Mouse (Mus musculus): ENCODE results near the gene Pde4a. TPM values are rescaled to one million over a fixed set of nuclear protein-coding genes. Genes with fewer than 3 reads are reported as not detected.
"Not testable (repeated sequence)": the region's sequence is repeated elsewhere in the genome, so short reads cannot be mapped to it uniquely, and the experiment has no call there.

Gene Pde4a
- polyA plus RNA-seq, 1 experiment from 2014 or later, result 17.3 TPM

DNA sequence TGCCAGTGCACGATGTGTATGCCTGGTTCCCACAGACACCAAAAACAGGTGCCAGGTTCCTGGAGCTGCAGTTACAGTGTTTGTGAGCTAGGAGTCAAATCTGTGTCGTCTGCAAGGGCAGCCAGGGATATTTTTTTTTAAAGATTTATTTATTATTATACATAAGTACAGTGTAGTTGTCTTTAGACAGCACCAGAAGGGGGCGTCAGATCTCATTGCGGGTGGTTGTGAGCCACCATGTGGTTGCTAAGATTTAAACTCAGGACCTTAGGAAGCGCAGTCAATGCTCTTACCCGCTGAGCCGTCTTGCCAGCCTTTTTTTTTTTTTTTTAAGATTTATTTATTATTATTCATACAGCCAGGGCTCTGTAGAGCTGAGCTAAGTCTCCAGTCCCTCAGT is 24.4 kb downstream of the Pde4a start:
- Histone ChIP-seq H3K36me3 (ENCODE audit: control insufficient read depth, insufficient read depth, low read length) (no peaks in the 10 kb centered on the region), H3K9me3 (replicated peaks; ENCODE audit: control insufficient read depth, low read length) (no peaks in the 10 kb centered on the region), H3K4me2 (ENCODE audit: low read length) (no peak overlapping the region), H3K4me3 (ENCODE audit: low read depth, low read length) (no peak overlapping the region), H3K27me3 (replicated peaks; ENCODE audit: control insufficient read depth, insufficient read depth, low read length) (no peaks in the 10 kb centered on the region), H3K9ac (ENCODE audit: low read length) (no peak overlapping the region), H3K27ac (ENCODE audit: low read depth, low read length) (no peak overlapping the region), H3K4me1 (ENCODE audit: control insufficient read depth, insufficient read depth, low read length) (no peaks in the 10 kb centered on the region)
- ATAC-seq (no peak), DNase-seq (ENCODE audit: low spot score) (no peak)
- 41% methylated on average over 7 of the region's 7 CpGs for WGBS

DNA sequence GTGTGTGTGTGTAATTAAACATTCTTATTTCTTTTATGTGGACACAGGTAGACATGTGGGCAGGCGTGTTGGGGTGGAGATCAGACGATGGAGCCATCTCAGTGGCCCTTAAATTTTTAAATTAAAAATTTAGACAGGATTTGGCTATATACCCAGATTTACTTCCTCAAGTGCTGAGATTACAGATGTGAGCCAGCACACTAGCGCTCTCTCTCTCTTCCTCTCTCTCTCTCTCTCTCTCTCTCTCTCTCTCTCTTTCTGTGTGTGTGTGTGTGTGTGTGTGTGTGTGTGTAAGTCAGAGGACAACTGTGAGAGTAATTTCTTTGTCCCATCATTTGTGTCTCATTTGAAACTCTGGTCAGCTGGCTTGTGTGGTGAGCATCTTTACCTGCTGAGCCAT is 25.2 kb downstream of the Pde4a start:
- H3K9ac ChIP-seq (ENCODE audit: low read length), result no peak overlapping the region
- no peak overlapping the region for H3K4me3 ChIP-seq (ENCODE audit: low read depth, low read length)
- WGBS, result 65% methylated on average over 3 of the region's 3 CpGs

GRCm38 (mm10) chr9:21193786-21194185 is 28.3 kb downstream of the Pde4a start:
- H3K9ac ChIP-seq (ENCODE audit: low read length), result no peak overlapping the region
- no peak overlapping the region for H3K27ac ChIP-seq (ENCODE audit: low read depth, low read length)
- no peak overlapping the region for H3K4me2 ChIP-seq (ENCODE audit: low read length)
- no peaks in the 10 kb centered on the region for H3K36me3 ChIP-seq (ENCODE audit: control insufficient read depth, insufficient read depth, low read length)
- no peaks in the 10 kb centered on the region for H3K27me3 ChIP-seq (replicated peaks; ENCODE audit: control insufficient read depth, insufficient read depth, low read length)
- 77% methylated on average over 3 of the region's 3 CpGs for WGBS
- peaks cover 16% of the 10 kb centered on the region; the same call in 1 of the 2 replicates for H3K4me1 ChIP-seq (ENCODE audit: control insufficient read depth, insufficient read depth, low read length)
- no peak for ATAC-seq
- H3K4me3 ChIP-seq (ENCODE audit: low read depth, low read length), result no peak overlapping the region
- no peak for DNase-seq (ENCODE audit: low spot score)
- H3K9me3 ChIP-seq (replicated peaks; ENCODE audit: control insufficient read depth, low read length), result no peaks in the 10 kb centered on the region

More for the DNA sequence above, 25.2 kb downstream of the Pde4a start:
- Histone ChIP-seq H3K27ac (ENCODE audit: low read depth, low read length) (no peak overlapping the region), H3K36me3 (ENCODE audit: control insufficient read depth, insufficient read depth, low read length) (no peaks in the 10 kb centered on the region), H3K4me1 (ENCODE audit: control insufficient read depth, insufficient read depth, low read length) (no peaks in the 10 kb centered on the region), H3K4me2 (ENCODE audit: low read length) (no peak overlapping the region), H3K9me3 (replicated peaks; ENCODE audit: control insufficient read depth, low read length) (no peaks in the 10 kb centered on the region), H3K27me3 (replicated peaks; ENCODE audit: control insufficient read depth, insufficient read depth, low read length) (no peaks in the 10 kb centered on the region)
- DNase-seq (ENCODE audit: low spot score), result no peak
- no peak for ATAC-seq

DNA sequence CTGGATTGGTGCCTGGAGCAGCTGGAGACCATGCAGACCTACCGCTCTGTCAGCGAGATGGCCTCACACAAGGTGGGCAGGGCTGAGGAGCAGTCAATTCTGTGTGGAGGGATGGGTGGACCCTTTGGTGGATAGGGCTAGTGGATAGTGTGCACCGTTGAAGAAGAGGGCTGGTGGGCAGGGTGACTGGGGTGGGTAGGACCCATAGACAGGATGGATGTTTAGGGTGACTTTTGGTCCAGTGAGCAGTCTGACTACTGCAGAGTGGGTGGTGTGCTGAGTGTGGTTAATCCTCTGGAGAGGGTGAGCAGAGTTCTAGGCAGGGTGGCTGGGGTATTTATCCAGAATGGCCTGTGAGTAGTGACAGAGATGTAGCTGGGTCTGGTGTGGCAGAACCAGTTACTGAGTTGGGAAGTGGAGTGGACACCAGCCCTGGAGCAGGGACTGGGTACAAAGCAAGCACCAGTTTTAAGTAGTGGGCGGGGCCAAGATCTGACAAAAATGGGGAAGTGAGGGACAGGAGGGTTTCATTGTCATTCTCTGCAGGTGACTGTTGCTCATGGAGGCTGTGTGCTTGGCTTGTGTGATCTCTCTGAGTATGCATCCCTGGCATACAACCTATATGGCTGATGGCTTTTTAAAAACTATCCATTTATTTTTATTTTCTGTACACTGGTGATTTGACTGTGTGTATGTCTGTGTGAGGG is 29.4 kb downstream of the Pde4a start:
- no peak for DNase-seq (ENCODE audit: low spot score)
- ATAC-seq, result no peak
- Histone ChIP-seq H3K36me3 (ENCODE audit: control insufficient read depth, insufficient read depth, low read length) (no peaks in the 10 kb centered on the region), H3K4me1 (ENCODE audit: control insufficient read depth, insufficient read depth, low read length) (peaks cover 17% of the 10 kb centered on the region; the same call in 1 of the 2 replicates), H3K9me3 (replicated peaks; ENCODE audit: control insufficient read depth, low read length) (no peaks in the 10 kb centered on the region), H3K9ac (ENCODE audit: low read length) (no peak overlapping the region), H3K27ac (ENCODE audit: low read depth, low read length) (no peak overlapping the region), H3K4me2 (ENCODE audit: low read length) (no peak overlapping the region), H3K27me3 (replicated peaks; ENCODE audit: control insufficient read depth, insufficient read depth, low read length) (no peaks in the 10 kb centered on the region), H3K4me3 (ENCODE audit: low read depth, low read length) (no peak overlapping the region)
- 77% methylated on average over 4 of the region's 4 CpGs for WGBS

DNA sequence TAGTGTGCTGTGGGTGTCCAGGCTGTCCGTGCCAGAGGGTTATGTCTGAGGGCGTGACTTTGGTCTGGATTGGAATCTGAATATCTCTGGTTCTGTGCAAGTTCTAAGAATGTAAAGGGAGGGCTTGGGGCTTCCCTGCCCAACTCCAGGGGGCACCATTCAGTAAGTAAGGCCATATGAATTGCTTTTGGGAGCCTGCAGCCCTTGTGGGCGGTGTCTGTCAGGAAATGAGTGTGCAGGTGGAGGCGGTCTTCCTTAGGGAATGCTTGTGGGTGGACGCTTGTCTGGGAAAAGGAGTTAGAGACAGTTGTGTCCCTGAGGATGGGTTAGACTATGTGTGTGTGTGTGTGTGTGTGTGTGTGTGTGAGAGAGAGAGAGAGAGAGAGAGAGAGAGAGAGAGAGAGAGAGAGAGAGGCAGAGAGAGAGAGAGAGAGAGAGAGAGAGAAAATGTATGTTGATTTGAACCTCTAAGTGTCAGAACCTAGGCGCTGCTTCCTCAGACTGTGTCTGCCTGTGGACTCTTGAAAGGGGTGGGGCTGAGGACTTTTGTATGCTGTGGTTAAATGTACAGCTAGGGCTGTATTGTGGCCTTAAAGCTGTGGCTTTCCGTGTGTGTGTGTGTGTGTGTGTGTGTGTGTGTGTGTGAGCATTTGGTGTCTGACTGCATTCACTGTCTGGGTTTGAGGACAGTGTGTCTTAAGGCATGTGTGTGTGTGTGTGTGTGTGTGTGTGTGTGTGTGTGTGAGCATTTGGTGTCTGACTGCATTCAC is 30.4 kb downstream of the Pde4a start:
- 41% methylated on average over 7 of the region's 7 CpGs for WGBS
- Histone ChIP-seq H3K4me1 (ENCODE audit: control insufficient read depth, insufficient read depth, low read length) (peaks cover 17% of the 10 kb centered on the region; the same call in 1 of the 2 replicates), H3K4me2 (ENCODE audit: low read length) (peak overlapping the region; percentile 72; the same call in 1 of the 2 replicates)
- not testable (repeated sequence) for H3K4me3 ChIP-seq (ENCODE audit: low read depth, low read length); H3K36me3 ChIP-seq (ENCODE audit: control insufficient read depth, insufficient read depth, low read length); H3K9me3 ChIP-seq (replicated peaks; ENCODE audit: control insufficient read depth, low read length); H3K27me3 ChIP-seq (replicated peaks; ENCODE audit: control insufficient read depth, insufficient read depth, low read length); H3K27ac ChIP-seq (ENCODE audit: low read depth, low read length); DNase-seq (ENCODE audit: low spot score); H3K9ac ChIP-seq (ENCODE audit: low read length)
- peak; percentile 30 for ATAC-seq

GRCm38 (mm10) chr9:21196521-21197433 is 31.3 kb downstream of the Pde4a start:
- H3K27me3 ChIP-seq (replicated peaks; ENCODE audit: control insufficient read depth, insufficient read depth, low read length), result no peaks in the 10 kb centered on the region
- ATAC-seq (peak; percentile 80), DNase-seq (ENCODE audit: low spot score) (peak; percentile 74)
- peaks cover 17% of the 10 kb centered on the region; the same call in 1 of the 2 replicates for H3K4me1 ChIP-seq (ENCODE audit: control insufficient read depth, insufficient read depth, low read length)
- H3K27ac ChIP-seq (ENCODE audit: low read depth, low read length), result peak overlapping the region; percentile 66
- H3K36me3 ChIP-seq (ENCODE audit: control insufficient read depth, insufficient read depth, low read length), result peaks cover 4% of the 10 kb centered on the region; the same call in 1 of the 2 replicates
- peak overlapping the region; percentile 74 for H3K9ac ChIP-seq (ENCODE audit: low read length)
- H3K4me3 ChIP-seq (ENCODE audit: low read depth, low read length), result peak overlapping the region; percentile 51
- H3K4me2 ChIP-seq (ENCODE audit: low read length), result peak overlapping the region; percentile 72
- WGBS, result 18% methylated on average over 18 of the region's 19 CpGs
- no peaks in the 10 kb centered on the region for H3K9me3 ChIP-seq (replicated peaks; ENCODE audit: control insufficient read depth, low read length)

DNA sequence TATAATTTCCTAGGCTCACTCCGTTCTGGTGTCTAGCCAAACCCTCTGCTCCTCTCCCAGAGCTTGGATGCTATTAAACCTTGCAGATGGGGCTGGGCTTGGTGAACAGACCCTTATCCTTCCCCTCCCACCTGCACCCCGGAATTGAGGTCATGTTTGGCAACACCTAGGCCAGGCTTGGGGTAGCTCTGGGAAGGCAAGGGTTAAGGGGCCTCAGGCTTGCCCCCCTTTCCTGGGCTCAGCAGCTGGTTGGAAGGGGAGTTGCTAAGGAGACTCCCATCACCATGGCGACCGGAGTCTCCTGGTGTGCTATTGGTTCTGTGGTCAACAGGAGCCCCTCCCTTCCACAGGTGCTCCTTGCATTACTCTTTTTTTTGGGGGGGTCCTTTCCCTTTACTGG is 32.5 kb downstream of the Pde4a start:
- H3K4me2 ChIP-seq (ENCODE audit: low read length), result peak overlapping the region; percentile 72
- no peak overlapping the region for H3K27ac ChIP-seq (ENCODE audit: low read depth, low read length)
- H3K9ac ChIP-seq (ENCODE audit: low read length), result peak overlapping the region; percentile 74
- H3K4me3 ChIP-seq (ENCODE audit: low read depth, low read length), result peak overlapping the region; percentile 51
- WGBS, result 6% methylated on average over 4 of the region's 4 CpGs
- H3K27me3 ChIP-seq (replicated peaks; ENCODE audit: control insufficient read depth, insufficient read depth, low read length), result no peaks in the 10 kb centered on the region
- peak; percentile 91 for DNase-seq (ENCODE audit: low spot score)
- peaks cover 17% of the 10 kb centered on the region; the same call in 1 of the 2 replicates for H3K4me1 ChIP-seq (ENCODE audit: control insufficient read depth, insufficient read depth, low read length)
- H3K36me3 ChIP-seq (ENCODE audit: control insufficient read depth, insufficient read depth, low read length), result peaks cover 8% of the 10 kb centered on the region; the same call in 1 of the 2 replicates
- no peaks in the 10 kb centered on the region for H3K9me3 ChIP-seq (replicated peaks; ENCODE audit: control insufficient read depth, low read length)
- peak; percentile 87 for ATAC-seq

DNA sequence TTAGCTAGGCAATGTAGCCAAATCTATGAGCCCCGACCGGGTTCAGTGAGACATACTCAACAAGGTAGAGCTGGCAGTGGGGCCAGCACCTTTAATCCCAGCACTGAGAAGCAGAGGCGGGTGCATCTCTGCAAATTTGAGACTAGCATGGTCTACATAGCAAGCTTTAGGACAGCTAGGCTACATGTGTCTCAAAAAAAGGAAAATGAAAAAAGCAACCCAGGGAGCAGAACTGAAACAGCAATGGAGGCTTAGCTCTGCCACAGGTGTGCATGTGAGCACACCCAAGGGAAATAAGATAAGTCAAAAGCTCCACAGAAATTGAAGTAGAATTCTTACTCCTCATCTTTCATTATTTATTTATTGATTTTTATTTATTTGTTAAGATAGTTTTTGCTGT is 33.4 kb downstream of the Pde4a start:
- WGBS, result 79% methylated on average over 3 of the region's 3 CpGs
- Histone ChIP-seq H3K4me1 (ENCODE audit: control insufficient read depth, insufficient read depth, low read length) (peaks cover 17% of the 10 kb centered on the region; the same call in 1 of the 2 replicates), H3K27ac (ENCODE audit: low read depth, low read length) (no peak overlapping the region), H3K4me2 (ENCODE audit: low read length) (no peak overlapping the region), H3K9ac (ENCODE audit: low read length) (no peak overlapping the region; the same call in 1 of the 2 replicates), H3K27me3 (replicated peaks; ENCODE audit: control insufficient read depth, insufficient read depth, low read length) (no peaks in the 10 kb centered on the region), H3K4me3 (ENCODE audit: low read depth, low read length) (no peak overlapping the region), H3K36me3 (ENCODE audit: control insufficient read depth, insufficient read depth, low read length) (peaks cover 11% of the 10 kb centered on the region; the same call in 1 of the 2 replicates), H3K9me3 (replicated peaks; ENCODE audit: control insufficient read depth, low read length) (no peaks in the 10 kb centered on the region)
- ATAC-seq (no peak), DNase-seq (ENCODE audit: low spot score) (no peak)
